Mouse (Mus musculus): Measurements from ENCODE around the gene Rpl9-ps1.

DNA sequence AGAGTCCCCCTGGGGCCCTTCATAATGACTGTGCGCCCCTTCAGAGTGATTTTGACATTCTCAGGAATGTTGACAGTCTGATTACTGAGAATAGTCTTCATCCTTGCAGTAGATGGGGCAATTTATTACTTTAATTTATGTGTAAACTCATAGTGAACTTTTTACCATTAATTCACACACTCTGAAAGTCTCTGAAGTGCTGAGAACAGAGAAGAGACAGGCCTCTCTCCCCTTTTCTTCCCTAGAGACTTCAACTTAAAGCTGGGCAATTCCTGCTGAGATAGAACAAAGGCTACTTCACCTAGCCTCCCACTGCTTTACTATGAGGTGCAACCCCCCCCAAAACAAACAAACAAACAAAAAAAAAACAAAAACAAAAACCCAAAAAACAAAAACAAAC, at the start of gene Rpl9-ps1:
- TF ChIP-seq GATA1 (IDR thresholded peaks at IDR 0.05; ENCODE audit: low read length), result no peak
- TF ChIP-seq TAL1 (IDR thresholded peaks at IDR 0.05; ENCODE audit: low read length), result no peak
